8 mouse cellular contexts compared by ENCODE assay signal in the genomic region with DNA sequence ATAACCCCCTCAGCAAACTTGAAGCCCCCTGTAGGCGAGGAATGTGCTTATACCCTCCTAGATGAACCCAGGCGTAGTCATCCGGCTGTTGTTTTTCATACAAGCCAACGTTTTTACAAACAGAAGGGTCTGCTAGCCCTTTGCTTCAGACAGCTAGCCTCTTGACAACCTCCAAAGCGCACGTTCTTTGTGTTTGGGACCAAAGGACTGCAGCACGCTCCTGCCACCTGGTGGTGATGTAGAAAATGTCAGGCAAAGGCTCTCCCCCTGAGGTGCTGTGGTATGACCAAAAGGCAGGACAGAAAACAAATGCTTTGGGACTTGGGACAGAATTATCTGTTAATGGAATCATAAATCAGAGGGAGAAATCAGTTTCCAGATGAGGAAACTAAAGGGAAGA.
DNase-seq lines count a peak whose midpoint lies in the region; ATAC-seq and TF ChIP-seq lines count a peak whose summit lies in the region.

No protein-coding gene starts in this region.

- no peak overlapping the region for H3K4me2 ChIP-seq in forebrain, embryonic 12.5 days

- ATAC-seq in forebrain, embryonic 12.5 days (ENCODE audit: low FRiP score), result peak; percentile 83

- H3K27ac ChIP-seq in forebrain, embryonic 12.5 days, result no peak overlapping the region
- no peak overlapping the region for H3K27ac ChIP-seq in layer of hippocampus, adult 2 months

- no peaks in the 10 kb centered on the region for H3K36me3 ChIP-seq in E14TG2a.4 (ENCODE audit: insufficient read depth, low read length)
- H3K36me3 ChIP-seq in forebrain, embryonic 12.5 days (replicated peaks), result no peaks in the 10 kb centered on the region

- no peak overlapping the region for H3K4me3 ChIP-seq in E14TG2a.4 (replicated peaks; ENCODE audit: low read length)
- no peak overlapping the region for H3K4me3 ChIP-seq in forebrain, embryonic 12.5 days (replicated peaks)
- no peak overlapping the region for H3K4me3 ChIP-seq in layer of hippocampus, adult 2 months

- TF ChIP-seq CTCF in E14TG2a.4 (conservative IDR thresholded peaks at IDR 0.05; ENCODE audit: low read length), result peak; percentile 84
- TF ChIP-seq CTCF in brain, embryonic 14.5 days (IDR thresholded peaks at IDR 0.05; ENCODE audit: borderline replicate concordance, extremely low read depth, insufficient read depth, insufficient read length), result peak; percentile 96
- TF ChIP-seq CTCF in layer of hippocampus, adult 2 months (conservative IDR thresholded peaks at IDR 0.05), result peak; percentile 98

- H3K9ac ChIP-seq in forebrain, embryonic 12.5 days, result no peak overlapping the region

- no peaks in the 10 kb centered on the region for H3K27me3 ChIP-seq in E14TG2a.4 (ENCODE audit: insufficient read depth, low read length)
- H3K27me3 ChIP-seq in forebrain, embryonic 12.5 days, result no peaks in the 10 kb centered on the region

- DNase-seq in brain, embryonic 14.5 days (ENCODE audit: low read depth), result peak; percentile 90
- DNase-seq in heart, postnatal 14 days, result peak; percentile 77 to 86
- DNase-seq in layer of hippocampus, adult 2 months (ENCODE audit: low spot score in 2 of 2), result peak; percentile 59 to 86
- DNase-seq in lung, postnatal 14 days, result peak; percentile 78
- DNase-seq in retina, postnatal 1 day, result peak; percentile 86
- peak; percentile 41 for DNase-seq in urinary bladder, adult 2 months (ENCODE audit: low spot score)

- TF ChIP-seq POLR2A in brain, embryonic 14.5 days (IDR thresholded peaks at IDR 0.05; ENCODE audit: borderline replicate concordance, extremely low read depth, insufficient read depth, insufficient read length, poor library complexity, severe bottlenecking), result no peak

- H3K4me1 ChIP-seq in E14TG2a.4 (replicated peaks; ENCODE audit: low read depth, low read length), result 0 out of 2 replicates have a peak, but pooled peaks cover 4% of the 10 kb centered on the region
- peaks cover 15% of the 10 kb centered on the region for H3K4me1 ChIP-seq in forebrain, embryonic 12.5 days

- WGBS in forebrain, embryonic 12.5 days, result under 1% methylated on average over 7 of the region's 7 CpGs

- intact Hi-C loops in heart, postnatal 14 days (cut with DNase I), result loop anchor here (1.0 kb wide), 1 partner anchor 1309 kb away; no protein-coding TSS in a partner anchor

- peaks cover 15% of the 10 kb centered on the region for H3K9me3 ChIP-seq in E14TG2a.4 (ENCODE audit: low read length)
- H3K9me3 ChIP-seq in forebrain, embryonic 12.5 days, result no peaks in the 10 kb centered on the region
